In genomic region chrX:142194420-142194819, GRCm38 (mm10) we compare ENCODE assay signal across 16 mouse cellular contexts. TPM values are rescaled to one million over a fixed set of nuclear protein-coding genes. Genes with fewer than 3 reads are reported as not detected.
A peak's percentile ranks its signal among the peaks of the same experiment; 100 is the strongest.
DNase-seq lines count a peak whose midpoint lies in the region; ATAC-seq lines count a peak whose summit lies in the region.
"Had no signal": no experiment of that assay in that cellular context is flagged by ENCODE, and none has a peak within 500 bp of the region (broad histone marks: within the 10 kb centered on the region; RNA-seq: fewer than 3 reads in every experiment).

No protein-coding gene starts in this region.

- intact Hi-C loops in left cerebral cortex, postnatal 4 days (cut with DNase I), result no loop called here

- no peaks in the 10 kb centered on the region for H3K36me3 ChIP-seq in hindbrain, embryonic 15.5 days
- H3K36me3 ChIP-seq in hindbrain, embryonic 10.5 days, result no peaks in the 10 kb centered on the region
- H3K36me3 ChIP-seq: embryonic facial prominence, embryonic 12.5 days; forebrain, embryonic 12.5 days; limb, embryonic 15.5 days; midbrain, embryonic 10.5 days; neural tube, embryonic 12.5 days had no signal

- ATAC-seq in hindbrain, embryonic 15.5 days (ENCODE audit: low FRiP score, low read depth), result 0 out of 2 replicates have a peak, but pooled peaks have one; percentile 61

- H3K27me3 ChIP-seq in hindbrain, embryonic 15.5 days, result 0 out of 2 replicates have a peak, but pooled peaks cover 14% of the 10 kb centered on the region
- peaks cover 37% of the 10 kb centered on the region for H3K27me3 ChIP-seq in hindbrain, embryonic 10.5 days (ENCODE audit: insufficient read depth, poor library complexity, severe bottlenecking)
- H3K27me3 ChIP-seq: neural tube, embryonic 12.5 days had no signal

- H3K4me1 ChIP-seq in hindbrain, embryonic 15.5 days (replicated peaks), result no peaks in the 10 kb centered on the region
- no peaks in the 10 kb centered on the region for H3K4me1 ChIP-seq in hindbrain, embryonic 10.5 days (replicated peaks)
- H3K4me1 ChIP-seq: embryonic facial prominence, embryonic 12.5 days; forebrain, embryonic 12.5 days; limb, embryonic 15.5 days; midbrain, embryonic 10.5 days; neural tube, embryonic 12.5 days had no signal

- no peak overlapping the region for H3K27ac ChIP-seq in hindbrain, embryonic 15.5 days (replicated peaks)
- H3K27ac ChIP-seq in hindbrain, embryonic 10.5 days, result no peak overlapping the region
- H3K27ac ChIP-seq: embryonic facial prominence, embryonic 12.5 days; forebrain, embryonic 12.5 days; limb, embryonic 15.5 days; midbrain, embryonic 10.5 days; neural tube, embryonic 12.5 days had no signal

- no peak overlapping the region for H3K4me3 ChIP-seq in hindbrain, embryonic 15.5 days
- H3K4me3 ChIP-seq in hindbrain, embryonic 10.5 days, result no peak overlapping the region
- H3K4me3 ChIP-seq: embryonic facial prominence, embryonic 12.5 days; forebrain, embryonic 12.5 days; limb, embryonic 15.5 days; midbrain, embryonic 10.5 days; neural tube, embryonic 12.5 days had no signal

- H3K9me3 ChIP-seq in hindbrain, embryonic 15.5 days, result no peaks in the 10 kb centered on the region
- no peaks in the 10 kb centered on the region for H3K9me3 ChIP-seq in hindbrain, embryonic 10.5 days
- H3K9me3 ChIP-seq: embryonic facial prominence, embryonic 12.5 days; forebrain, embryonic 12.5 days; limb, embryonic 15.5 days; midbrain, embryonic 10.5 days; neural tube, embryonic 12.5 days had no signal

- H3K9ac ChIP-seq in hindbrain, embryonic 15.5 days, result no peak overlapping the region
- H3K9ac ChIP-seq: embryonic facial prominence, embryonic 12.5 days; forebrain, embryonic 12.5 days; limb, embryonic 15.5 days; neural tube, embryonic 12.5 days had no signal

- peak; percentile 11 for DNase-seq in adrenal gland, adult 2 months
- no peak for DNase-seq in adrenal gland, adult 8-10 months
- DNase-seq in hindbrain, embryonic 10.5 days (ENCODE audit: low spot score), result no peak
- DNase-seq in right cerebral cortex, adult 18-20 months, result peak; percentile 8
- DNase-seq in right cerebral cortex, postnatal 4 days, result no peak
- DNase-seq in left cerebral cortex, postnatal 4 days, result peak; percentile 14
- DNase-seq in retina, postnatal 1 day, result no peak
- DNase-seq: heart, postnatal 36 days; lung, postnatal 10 days had no signal

- H3K4me2 ChIP-seq in hindbrain, embryonic 15.5 days, result no peak overlapping the region
- H3K4me2 ChIP-seq: embryonic facial prominence, embryonic 12.5 days; forebrain, embryonic 12.5 days; limb, embryonic 15.5 days; neural tube, embryonic 12.5 days had no signal

- WGBS in hindbrain, embryonic 15.5 days, result 61% methylated on average over 6 of the region's 6 CpGs
- WGBS in hindbrain, embryonic 10.5 days, result 74% methylated on average over 6 of the region's 6 CpGs

RNA-seq across cellular contexts. Expression of gene Gucy2f, which starts 2.3 kb away (rescaled TPM):
- not detected for total RNA-seq in adrenal gland, adult 2 months (2021)
- not detected in 2 replicates for polyA plus RNA-seq in adrenal gland, adult 2 months (2012; rRNA removed)
- total RNA-seq in adrenal gland, adult 8-10 months (2022), result not detected
- polyA plus RNA-seq in hindbrain, embryonic 15.5 days (2015; fragmentation: Nextera tagmentation; extraction: Ambion mirVana), result 0.05 and 0.08 TPM in 2 replicates
- polyA plus RNA-seq in hindbrain, embryonic 10.5 days (2016; fragmentation: Nextera tagmentation; extraction: Ambion mirVana), result 0.01 TPM in 1 of 2 replicates, not detected in the other
- total RNA-seq in left cerebral cortex, postnatal 4 days (2021), result under 1 TPM; 0.46 to 0.66 TPM
- total RNA-seq: heart, postnatal 36 days had no signal
- polyA plus RNA-seq: embryonic facial prominence, embryonic 12.5 days; limb, embryonic 15.5 days; midbrain, embryonic 10.5 days; neural tube, embryonic 12.5 days; thymus, postnatal 0 days had no signal

RNA-seq across cellular contexts. Expression of gene Nxt2, which starts 32.1 kb away (rescaled TPM):
- total RNA-seq in adrenal gland, adult 2 months (2021), result 10 to 100 TPM; 14.7 to 17.9 TPM
- polyA plus RNA-seq in adrenal gland, adult 2 months (2012; rRNA removed), result 1.1 TPM in 2 replicates
- 10 to 100 TPM; 14.3 to 18.6 (median 16.6) TPM for total RNA-seq in adrenal gland, adult 8-10 months (2022)
- 17.6 and 18.4 TPM in 2 replicates for polyA plus RNA-seq in hindbrain, embryonic 15.5 days (2015; fragmentation: Nextera tagmentation; extraction: Ambion mirVana)
- 8.3 and 9.3 TPM in 2 replicates for polyA plus RNA-seq in hindbrain, embryonic 10.5 days (2016; fragmentation: Nextera tagmentation; extraction: Ambion mirVana)
- 10 to 100 TPM; 11.4 to 12.4 TPM for total RNA-seq in left cerebral cortex, postnatal 4 days (2021)

Comparison
In these comparisons a context has a peak if more than half of its experiments do, and no peak if none do; other contexts are left out.
1. DNase-seq: peak in adrenal gland, adult 2 months (single experiment), right cerebral cortex, adult 18-20 months (single experiment) and left cerebral cortex, postnatal 4 days (single experiment); none in adrenal gland, adult 8-10 months (single experiment), hindbrain, embryonic 10.5 days (single experiment), right cerebral cortex, postnatal 4 days (single experiment) and retina, postnatal 1 day (single experiment).